ENCODE assay signal across 8 mouse cellular contexts in the genomic region with DNA sequence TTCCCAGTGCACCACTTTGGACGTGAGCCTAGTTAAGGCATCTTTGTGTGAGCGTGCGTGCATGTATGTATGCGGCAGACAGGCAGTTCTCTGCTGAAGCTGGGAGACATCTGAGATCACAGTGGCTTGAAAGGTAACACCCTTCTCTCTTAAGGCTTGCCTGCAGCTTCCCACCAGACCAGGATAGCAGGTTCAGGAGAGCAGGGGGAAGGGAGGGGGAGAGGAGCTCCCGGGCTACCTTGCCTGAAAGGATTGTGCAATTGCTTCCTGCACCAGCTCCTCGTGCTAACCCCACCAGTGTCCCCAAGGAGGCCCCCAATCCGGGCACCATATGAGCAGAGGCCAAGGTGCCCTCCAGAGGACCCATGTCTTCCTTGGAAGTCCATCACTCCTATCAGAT. TPM values are rescaled to one million over a fixed set of nuclear protein-coding genes. Genes with fewer than 3 reads are reported as not detected.
DNase-seq lines count a peak whose midpoint lies in the region; ATAC-seq lines count a peak whose summit lies in the region.

No protein-coding gene starts in this region.

- H3K4me2 ChIP-seq in liver, embryonic 11.5 days, result peak overlapping the region; percentile 82
- H3K4me2 ChIP-seq in hindbrain, embryonic 14.5 days (replicated peaks), result peak overlapping the region; percentile 94
- peak overlapping the region; percentile 76; the same call in 1 of the 2 replicates for H3K4me2 ChIP-seq in midbrain, embryonic 16.5 days (ENCODE audit: low read length)

- H3K9ac ChIP-seq in liver, embryonic 11.5 days (ENCODE audit: low read depth, low read length), result peak overlapping the region; percentile 43; the same call in 1 of the 2 replicates
- peak overlapping the region; percentile 38; the same call in 1 of the 2 replicates for H3K9ac ChIP-seq in hindbrain, embryonic 14.5 days
- H3K9ac ChIP-seq in midbrain, embryonic 16.5 days (ENCODE audit: low read depth, low read length), result no peak overlapping the region

- H3K36me3 ChIP-seq in liver, embryonic 11.5 days (ENCODE audit: control insufficient read depth, insufficient read depth, low read length), result no peaks in the 10 kb centered on the region; the same call in 1 of the 2 replicates
- H3K36me3 ChIP-seq in hindbrain, embryonic 14.5 days (replicated peaks; ENCODE audit: control insufficient read depth, insufficient read depth), result no peaks in the 10 kb centered on the region
- H3K36me3 ChIP-seq in midbrain, embryonic 16.5 days (ENCODE audit: control insufficient read depth, insufficient read depth, low read length), result no peaks in the 10 kb centered on the region

- DNase-seq in liver, embryonic 11.5 days (ENCODE audit: low spot score), result no peak
- no peak for DNase-seq in liver
- peak; percentile 27 for DNase-seq in ZHBTc4 (ENCODE audit: low read depth, low spot score)
- no peak for DNase-seq in hindbrain, embryonic 14.5 days (ENCODE audit: low spot score)
- no peak for DNase-seq in cerebellum, adult 18-20 months
- DNase-seq in cerebellum, postnatal 36 days, result no peak
- no peak for DNase-seq in frontal cortex, postnatal 25 days (ENCODE audit: low spot score in 2 of 2)

- peaks cover 34% of the 10 kb centered on the region for H3K4me1 ChIP-seq in liver, embryonic 11.5 days (replicated peaks; ENCODE audit: control insufficient read depth, insufficient read depth, low read length)
- H3K4me1 ChIP-seq in hindbrain, embryonic 14.5 days (replicated peaks; ENCODE audit: control insufficient read depth, insufficient read depth, low read length), result peaks cover 19% of the 10 kb centered on the region
- H3K4me1 ChIP-seq in midbrain, embryonic 16.5 days (ENCODE audit: control insufficient read depth, insufficient read depth, low read length), result peaks cover 16% of the 10 kb centered on the region

- peak overlapping the region; percentile 71; the same call in 1 of the 2 replicates for H3K27ac ChIP-seq in liver, embryonic 11.5 days (ENCODE audit: low read depth, low read length)
- H3K27ac ChIP-seq in hindbrain, embryonic 14.5 days, result no peak overlapping the region
- H3K27ac ChIP-seq in midbrain, embryonic 16.5 days (ENCODE audit: low read length), result no peak overlapping the region

- H3K27me3 ChIP-seq in liver, embryonic 11.5 days (replicated peaks; ENCODE audit: control insufficient read depth, insufficient read depth, low read length), result no peaks in the 10 kb centered on the region
- peaks cover 38% of the 10 kb centered on the region for H3K27me3 ChIP-seq in hindbrain, embryonic 14.5 days (ENCODE audit: control insufficient read depth, insufficient read depth, low read length)
- H3K27me3 ChIP-seq in midbrain, embryonic 16.5 days (ENCODE audit: control insufficient read depth, insufficient read depth, low read depth, low read length), result peaks cover 33% of the 10 kb centered on the region

- WGBS in liver, embryonic 11.5 days, result 27% methylated on average over 7 of the region's 7 CpGs
- 25% methylated on average over 7 of the region's 7 CpGs for WGBS in hindbrain, embryonic 14.5 days
- WGBS in midbrain, embryonic 16.5 days, result 41% methylated on average over 7 of the region's 7 CpGs

- H3K4me3 ChIP-seq in liver, embryonic 11.5 days (ENCODE audit: low read depth, low read length), result peak overlapping the region; percentile 51
- peak overlapping the region; percentile 27 for H3K4me3 ChIP-seq in hindbrain, embryonic 14.5 days (replicated peaks; ENCODE audit: low read length)
- H3K4me3 ChIP-seq in midbrain, embryonic 16.5 days (ENCODE audit: low read depth, low read length), result no peak overlapping the region

- no peaks in the 10 kb centered on the region for H3K9me3 ChIP-seq in liver, embryonic 11.5 days (ENCODE audit: control insufficient read depth, low read length)
- no peaks in the 10 kb centered on the region for H3K9me3 ChIP-seq in hindbrain, embryonic 14.5 days (ENCODE audit: control insufficient read depth, low read length)
- no peaks in the 10 kb centered on the region for H3K9me3 ChIP-seq in midbrain, embryonic 16.5 days (replicated peaks; ENCODE audit: control insufficient read depth, low read length, poor library complexity, severe bottlenecking)

- no peak for ATAC-seq in liver, embryonic 11.5 days (replicated peaks; ENCODE audit: low FRiP score)
- ATAC-seq in hindbrain, embryonic 14.5 days (ENCODE audit: low FRiP score), result no peak
- ATAC-seq in midbrain, embryonic 16.5 days, result no peak

RNA-seq across cellular contexts. Expression of a gene that starts 3.0 kb away (rescaled TPM):
- polyA plus RNA-seq in liver, embryonic 11.5 days (2014; fragmentation: Nextera tagmentation; extraction: Ambion mirVana), result 96.2 and 97.3 TPM in 2 replicates
- 60.1 and 67.4 TPM in 2 replicates for polyA plus RNA-seq in hindbrain, embryonic 14.5 days (2014; fragmentation: Nextera tagmentation; extraction: Ambion mirVana)
- 31.9 and 36.8 TPM in 2 replicates for polyA plus RNA-seq in midbrain, embryonic 16.5 days (2015; fragmentation: Nextera tagmentation; extraction: Ambion mirVana)
